Mouse (Mus musculus) kidney, postnatal 0 days (tissue): Measurements from ENCODE around the gene Tbc1d17. TPM values are rescaled to one million over a fixed set of nuclear protein-coding genes. Genes with fewer than 3 reads are reported as not detected.
A peak's percentile ranks its signal among the peaks of the same experiment; 100 is the strongest.

ENCODE experiments used
- ATAC-seq: fragments of 200-750 bp; cut with Nextera tagmentation; replicated peaks from 2 replicates; pipeline ENCODE4 v1.8.0; 2017; ENCODE audit warnings: low read depth, moderate number of reproducible peaks, moderate TSS enrichment, moderate library complexity; ENCODE audit not compliant: low FRiP score
- DNase-seq: peaks from one replicate; pipeline ENCODE4 v3.0.0-alpha.2; 2016; ENCODE audit warnings: low spot score
- H3K27ac ChIP-seq: fragments of 300-500 bp; sonication (generic); 2 replicates; pipeline ENCODE4 v1.5.1; 2014; ENCODE audit warnings: mild to moderate bottlenecking
- H3K27me3 ChIP-seq: fragments of 300-500 bp; sonication (generic); 2 replicates; pipeline ENCODE4 v1.6.1; 2014; ENCODE audit warnings: low read length, mixed read lengths; ENCODE audit not compliant: insufficient read depth
- H3K36me3 ChIP-seq: fragments of 300-500 bp; sonication (generic); 2 replicates; pipeline ENCODE4 v1.6.1; 2014; ENCODE audit warnings: low read length, mixed read lengths; ENCODE audit not compliant: insufficient read depth
- H3K4me1 ChIP-seq: fragments of 300-500 bp; sonication (generic); replicated peaks from 2 replicates; pipeline ENCODE4 v1.6.1; 2014; ENCODE audit warnings: antibody characterized with exemption, low read length, mixed read lengths; ENCODE audit not compliant: insufficient read depth
- H3K4me2 ChIP-seq: fragments of 300-500 bp; sonication (generic); 2 replicates; pipeline ENCODE4 v1.6.1; 2014; ENCODE audit warnings: mild to moderate bottlenecking, low read length, moderate library complexity, mixed read lengths
- H3K4me3 ChIP-seq: fragments of 300-500 bp; sonication (generic); replicated peaks from 2 replicates; pipeline ENCODE4 v1.5.1; 2014; ENCODE audit warnings: low read depth, low read length
- H3K9ac ChIP-seq: fragments of 300-500 bp; sonication (generic); 2 replicates; pipeline ENCODE4 v1.6.1; 2014; ENCODE audit warnings: low read depth, low read length
- H3K9me3 ChIP-seq: fragments of 300-500 bp; sonication (generic); replicated peaks from 2 replicates; pipeline ENCODE4 v1.6.1; 2016; ENCODE audit warnings: low read length, inconsistent platforms, mixed read lengths
- CTCF ChIP-seq: IDR thresholded peaks from 2 replicates; pipeline ENCODE4 v1.5.1; 2016; ENCODE audit warnings: antibody characterized with exemption, low read depth, mild to moderate bottlenecking, moderate library complexity
- WGBS: fragments of 180-500 bp; shearing (Covaris S2); extraction: QIAGEN DNeasy Blood & Tissue Kit; methylation state at CpG from one replicate; pipeline ENCODE4 v1.1.7; 2014; 5-methylcytosine and 5-hydroxymethylcytosine counted together
- microRNA counts: library from miRNA; unstranded; fragments of <30 nt; microRNA quantifications from one replicate; lab custom pipeline; 2015
- microRNA-seq: library from miRNA; unstranded; fragments of <30 nt; microRNA quantifications from one replicate; pipeline ENCODE4, GENCODE M21; 2016
- polyA plus RNA-seq: library from polyadenylated mRNA; unstranded; fragments of >200 nt; fragmentation: Nextera tagmentation; extraction: Ambion mirVana; gene quantifications from 2 replicates; pipeline ENCODE4 v1.2.1, GENCODE M21; 2015

Tbc1d17 gene
- polyA plus RNA-seq, 1 experiment from 2014 or later: 87.0 TPM

GRCm38 (mm10) chr7:44790066-44790465 lies 58.8 kb downstream of the Tbc1d17 start:
- no peaks in the 10 kb centered on the region for H3K27me3 ChIP-seq
- 0 out of 2 replicates have a peak, but pooled peaks have one; percentile 21 for ATAC-seq
- H3K36me3 ChIP-seq: no peaks in the 10 kb centered on the region
- H3K9me3 ChIP-seq: no peaks in the 10 kb centered on the region
- H3K4me2 ChIP-seq: no peak overlapping the region
- no peak overlapping the region for H3K27ac ChIP-seq
- no peaks in the 10 kb centered on the region for H3K4me1 ChIP-seq
- WGBS: 49% methylated on average over 4 of the region's 4 CpGs
- no peak for TF ChIP-seq CTCF
- DNase-seq: no peak
- H3K9ac ChIP-seq: no peak overlapping the region
- no peak overlapping the region for H3K4me3 ChIP-seq

- Histone ChIP-seq H3K9ac (no peak overlapping the region), H3K4me1 (no peaks in the 10 kb centered on the region), H3K27ac (no peak overlapping the region), H3K4me3 (no peak overlapping the region), H3K36me3 (no peaks in the 10 kb centered on the region), H3K4me2 (no peak overlapping the region), H3K27me3 (no peaks in the 10 kb centered on the region), H3K9me3 (no peaks in the 10 kb centered on the region)
- no peak for ATAC-seq
- WGBS: 61% methylated on average over 3 of the region's 3 CpGs
- no peak for TF ChIP-seq CTCF
- DNase-seq: no peak
These were observed 59.3 kb downstream of the Tbc1d17 start for GRCm38 (mm10) chr7:44789531-44789930.

MicroRNA genes within 50 kb of the gene (microRNA counts, 519-probe panel; counts per million panel counts)
- microRNA mmu-miR-707 (lab: Ali Mortazavi, UCI): 330 counts per million, percentile 68 among the panel's probes with 10 or more counts

Small RNAs within 50 kb of the gene (microRNA-seq; reads per million reads assigned to microRNA genes)
- gene Mir707: not detected

Other genes with a start within 250 kb of the Tbc1d17 start
- 2.5 and 3.6 TPM in 2 replicates for gene Myh14, start 178.2 kb downstream of the Tbc1d17 start, polyA plus RNA-seq
- not detected in 2 replicates for gene Izumo2, start 140.3 kb downstream of the Tbc1d17 start, polyA plus RNA-seq
- 45.3 and 49.3 TPM in 2 replicates for gene Vrk3, start 100.7 kb downstream of the Tbc1d17 start, polyA plus RNA-seq
- 0.87 and 0.89 TPM in 2 replicates for gene Zfp473, start 98.0 kb downstream of the Tbc1d17 start, polyA plus RNA-seq
- gene Nup62, start 33.0 kb downstream of the Tbc1d17 start, polyA plus RNA-seq: 57.6 and 62.4 TPM in 2 replicates
- 0.88 and 1.0 TPM in 2 replicates for gene Il4i1, start 32.7 kb downstream of the Tbc1d17 start, polyA plus RNA-seq
- gene Atf5, start 32.4 kb downstream of the Tbc1d17 start, polyA plus RNA-seq: 4.2 and 5.3 TPM in 2 replicates
- 108 and 111 TPM in 2 replicates for gene Akt1s1, start 88 bp downstream of the Tbc1d17 start, polyA plus RNA-seq
- 34.0 and 36.4 TPM in 2 replicates for gene Pnkp, start 8.1 kb upstream of the Tbc1d17 start, polyA plus RNA-seq
- gene Ptov1, start 20.7 kb upstream of the Tbc1d17 start, polyA plus RNA-seq: 377 and 412 TPM in 2 replicates
- 91.4 and 97.8 TPM in 2 replicates for gene Med25, start 43.6 kb upstream of the Tbc1d17 start, polyA plus RNA-seq
- gene Fuz, start 47.0 kb upstream of the Tbc1d17 start, polyA plus RNA-seq: 19.9 and 21.1 TPM in 2 replicates
- gene Ap2a1, start 80.4 kb upstream of the Tbc1d17 start, polyA plus RNA-seq: 55.8 and 55.9 TPM in 2 replicates
- 0.13 and 0.14 TPM in 2 replicates for gene Tsks, start 94.1 kb upstream of the Tbc1d17 start, polyA plus RNA-seq
- gene Cpt1c, start 125.8 kb upstream of the Tbc1d17 start, polyA plus RNA-seq: 13.2 and 13.7 TPM in 2 replicates
- 414 and 449 TPM in 2 replicates for gene Prmt1, start 137.5 kb upstream of the Tbc1d17 start, polyA plus RNA-seq
- 73.6 and 76.0 TPM in 2 replicates for gene Irf3, start 148.6 kb upstream of the Tbc1d17 start, polyA plus RNA-seq
- 42.8 and 43.4 TPM in 2 replicates for gene Bcl2l12, start 149.6 kb upstream of the Tbc1d17 start, polyA plus RNA-seq
- gene Scaf1, start 167.3 kb upstream of the Tbc1d17 start, polyA plus RNA-seq: 25.6 and 27.3 TPM in 2 replicates
- 47.6 and 53.0 TPM in 2 replicates for gene Rras, start 168.9 kb upstream of the Tbc1d17 start, polyA plus RNA-seq
- 5.8 and 6.1 TPM in 2 replicates for gene Prr12, start 203.8 kb upstream of the Tbc1d17 start, polyA plus RNA-seq
- gene Nosip, start 213.3 kb upstream of the Tbc1d17 start, polyA plus RNA-seq: 65.0 and 65.3 TPM in 2 replicates
- 44.3 and 45.1 TPM in 2 replicates for gene Prrg2, start 213.6 kb upstream of the Tbc1d17 start, polyA plus RNA-seq
- 215 and 228 TPM in 2 replicates for gene Rcn3, start 243.1 kb upstream of the Tbc1d17 start, polyA plus RNA-seq